Mouse (Mus musculus) cerebellum, adult 2 months (tissue): ENCODE data around the gene Uba2.

Source experiments
- CTCF ChIP-seq: fragments of 200-500 bp; IDR thresholded peaks from 2 replicates; pipeline ENCODE4 v1.5.1; 2011; ENCODE audit warnings: low read depth, mild to moderate bottlenecking, control low read depth, low read length, moderate library complexity, borderline replicate concordance; ENCODE audit not compliant: insufficient read depth
- POLR2A ChIP-seq: fragments of 200-500 bp; IDR thresholded peaks from 2 replicates; pipeline ENCODE4 v1.6.1; 2011; ENCODE audit warnings: low read length, control low read depth, borderline replicate concordance; ENCODE audit not compliant: insufficient read depth

DNA sequence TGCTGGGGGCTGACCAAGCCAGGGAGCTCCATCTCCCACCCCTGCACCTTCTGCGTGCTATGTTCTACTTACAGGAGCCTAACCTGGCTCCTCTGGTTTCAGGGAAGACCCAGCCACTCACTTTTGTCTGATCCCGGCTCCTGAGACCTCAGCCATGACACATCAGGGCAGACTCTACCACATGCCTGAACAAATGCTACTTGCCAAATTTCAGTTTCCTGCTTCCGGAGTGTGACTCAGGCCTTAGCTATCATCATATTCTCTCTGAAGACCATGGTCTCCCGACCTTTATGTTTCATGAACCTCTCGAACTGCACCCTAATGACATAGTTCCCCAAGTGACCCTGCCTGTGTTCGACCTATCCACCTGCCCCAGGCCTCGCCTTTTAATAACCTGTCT, 43.9 kb upstream of the Uba2 start:
- TF ChIP-seq CTCF (no peak), POLR2A (no peak)
